Mouse (Mus musculus): Measurements from ENCODE around the gene Phyhd1. TPM values are rescaled to one million over a fixed set of nuclear protein-coding genes. Genes with fewer than 3 reads are reported as not detected.

The Phyhd1 gene
- polyA plus RNA-seq, 1 experiment = 55.9 TPM

DNA sequence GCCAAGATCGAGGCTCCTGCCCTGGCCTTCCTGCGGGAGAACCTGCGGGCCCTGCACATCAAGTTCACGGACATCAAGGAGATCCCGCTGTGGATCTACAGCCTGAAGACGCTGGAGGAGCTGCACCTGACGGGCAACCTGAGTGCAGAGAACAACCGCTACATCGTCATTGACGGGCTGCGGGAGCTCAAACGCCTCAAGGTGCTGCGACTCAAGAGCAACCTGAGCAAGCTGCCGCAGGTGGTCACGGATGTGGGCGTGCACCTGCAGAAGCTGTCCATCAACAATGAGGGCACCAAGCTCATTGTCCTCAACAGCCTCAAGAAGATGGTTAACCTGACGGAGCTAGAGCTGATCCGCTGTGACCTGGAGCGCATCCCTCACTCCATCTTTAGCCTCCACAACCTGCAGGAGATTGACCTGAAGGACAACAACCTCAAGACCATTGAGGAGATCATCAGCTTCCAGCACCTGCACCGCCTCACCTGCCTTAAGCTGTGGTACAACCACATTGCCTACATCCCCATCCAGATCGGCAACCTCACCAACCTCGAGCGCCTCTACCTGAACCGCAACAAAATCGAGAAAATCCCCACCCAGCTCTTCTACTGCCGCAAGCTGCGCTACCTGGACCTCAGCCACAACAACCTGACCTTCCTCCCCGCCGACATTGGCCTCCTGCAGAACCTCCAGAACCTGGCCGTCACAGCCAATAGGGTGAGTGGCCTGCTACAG lies 9.2 kb upstream of the Phyhd1 start:
- no peak for DNase-seq (ENCODE audit: low spot score)

DNA sequence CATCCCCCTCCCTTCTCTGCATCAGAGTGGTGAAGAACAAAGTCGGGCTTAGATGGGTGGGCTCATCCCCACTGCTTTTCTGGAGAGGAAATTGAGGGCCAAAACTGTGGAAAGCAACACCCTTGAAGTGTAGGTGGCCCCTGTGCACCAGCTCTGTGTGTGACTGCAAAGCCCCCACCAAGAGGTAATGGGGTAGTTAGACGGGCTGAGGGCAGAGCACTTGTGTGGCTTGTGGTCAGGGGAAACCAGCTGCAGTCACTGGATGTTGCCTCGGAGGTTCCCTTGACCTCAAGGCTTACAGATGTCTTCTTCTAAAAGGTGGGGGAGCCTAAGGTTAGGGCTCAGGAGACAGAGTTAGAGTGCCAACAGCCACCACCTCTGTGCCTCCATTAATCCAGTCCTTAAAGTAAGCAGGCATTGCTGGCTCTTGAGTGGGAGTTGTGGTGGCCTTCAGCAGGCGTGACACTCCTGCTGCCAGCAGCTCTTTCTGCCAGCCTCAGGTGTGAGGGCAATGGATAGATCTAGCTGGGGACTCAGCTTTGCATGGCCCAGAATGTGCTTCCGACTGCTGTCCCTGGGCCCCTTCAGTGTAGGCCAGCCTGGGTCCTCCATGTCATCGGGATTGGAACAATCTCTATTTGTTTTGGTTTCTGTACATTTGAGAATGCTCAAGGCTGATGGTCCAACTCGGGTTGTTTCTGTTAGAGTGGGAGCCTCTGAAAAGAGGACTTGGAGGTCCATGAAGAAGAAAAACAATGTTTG lies 8.1 kb upstream of the Phyhd1 start:
- no peak for DNase-seq (ENCODE audit: low spot score)

DNA sequence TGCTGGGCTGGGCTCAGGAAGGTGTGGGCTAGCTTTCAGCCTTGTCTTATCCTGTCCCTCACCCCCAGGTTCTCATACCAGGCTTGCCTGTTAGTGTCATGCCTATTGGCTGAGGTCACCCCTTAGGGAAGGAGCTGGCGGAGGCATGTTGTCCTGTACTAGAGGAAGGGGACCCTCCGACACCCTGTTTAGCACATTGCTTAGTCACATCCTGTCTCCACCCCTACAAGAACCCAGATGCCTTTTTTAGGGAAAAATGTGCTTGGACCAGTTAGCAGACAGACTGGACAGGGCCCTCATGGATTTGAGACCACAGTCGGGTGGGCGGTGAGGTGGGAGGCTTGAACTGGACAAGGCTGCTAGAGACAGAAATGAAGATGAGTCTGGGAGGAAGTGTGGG lies 7.4 kb upstream of the Phyhd1 start:
- no peak for DNase-seq (ENCODE audit: low spot score)

DNA sequence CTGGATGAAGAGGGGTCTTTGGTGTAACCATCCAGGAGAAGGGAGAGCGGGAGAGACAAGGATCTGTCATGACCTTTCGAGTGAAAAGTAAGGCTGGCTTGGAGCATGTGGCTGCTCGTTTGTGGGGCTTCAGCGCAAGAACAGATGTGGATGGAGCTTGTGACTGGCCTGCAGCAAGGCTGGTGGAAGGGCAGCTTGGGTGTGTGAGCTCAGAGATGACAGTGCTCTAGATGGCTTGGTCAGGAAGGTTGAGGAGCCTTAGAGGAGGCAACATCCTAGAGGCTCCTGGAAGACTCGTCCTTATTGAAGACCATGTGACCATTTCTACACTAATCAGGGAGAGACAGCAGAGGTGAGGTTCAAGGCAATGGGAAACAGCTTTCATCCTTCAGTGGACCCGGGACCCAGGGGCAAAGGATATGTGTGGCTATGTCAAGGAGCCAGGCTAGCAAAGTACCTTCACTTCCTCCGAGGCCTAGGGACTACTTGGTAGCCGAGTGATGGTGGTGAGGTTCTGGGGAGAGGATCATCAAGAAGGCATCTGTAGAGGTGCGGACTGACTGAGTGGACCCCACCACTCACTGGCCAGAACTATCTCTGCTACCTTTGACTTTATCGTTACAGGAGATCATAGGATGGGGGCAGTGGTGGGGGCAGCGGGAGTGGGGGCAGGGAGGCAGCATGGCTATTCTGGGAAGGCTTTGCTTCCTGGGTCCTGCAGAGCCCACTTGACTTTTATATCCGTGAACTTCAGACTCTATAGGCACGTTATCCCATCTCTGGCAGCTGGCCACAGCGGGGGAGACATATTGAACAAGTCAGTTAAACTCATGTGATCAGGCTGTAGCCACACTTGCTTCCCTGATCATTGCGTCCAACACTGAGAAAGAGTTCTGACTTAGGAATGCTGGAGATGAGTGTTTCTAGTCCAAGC lies 6.6 kb upstream of the Phyhd1 start:
- DNase-seq (ENCODE audit: low spot score) = no peak

DNA sequence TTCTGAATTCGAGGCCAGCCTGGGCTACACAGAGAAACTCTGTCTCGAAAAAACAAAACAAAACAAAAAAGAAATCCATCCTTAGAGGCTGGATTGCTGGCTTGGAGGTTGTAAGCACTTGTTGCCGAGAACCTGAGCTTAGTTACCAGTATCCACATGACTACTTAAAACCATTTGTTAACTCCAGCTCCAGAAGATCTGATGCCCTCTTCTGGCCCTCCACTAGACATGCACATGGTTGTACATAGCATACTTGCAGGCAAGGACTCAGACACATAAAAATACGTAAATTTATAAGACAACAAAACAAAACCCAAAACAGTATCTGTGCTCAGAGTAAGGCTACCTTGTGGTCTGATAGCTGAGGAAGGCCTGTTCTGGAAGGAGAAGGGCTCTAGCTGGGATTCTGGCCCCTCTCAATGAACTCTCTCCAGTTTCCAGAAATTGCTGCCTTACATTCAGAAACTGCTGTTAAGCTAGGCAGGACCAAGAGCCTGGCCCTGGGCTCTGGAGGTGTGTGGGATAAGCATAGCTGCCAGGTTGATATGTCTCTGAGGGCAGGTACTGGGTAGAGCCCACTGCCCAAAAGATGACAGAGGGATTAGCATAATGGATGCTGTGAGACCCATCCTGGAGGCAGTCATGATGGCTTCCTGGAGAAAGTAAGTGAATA lies 4.8 kb upstream of the Phyhd1 start:
- DNase-seq (ENCODE audit: low spot score) = no peak

DNA sequence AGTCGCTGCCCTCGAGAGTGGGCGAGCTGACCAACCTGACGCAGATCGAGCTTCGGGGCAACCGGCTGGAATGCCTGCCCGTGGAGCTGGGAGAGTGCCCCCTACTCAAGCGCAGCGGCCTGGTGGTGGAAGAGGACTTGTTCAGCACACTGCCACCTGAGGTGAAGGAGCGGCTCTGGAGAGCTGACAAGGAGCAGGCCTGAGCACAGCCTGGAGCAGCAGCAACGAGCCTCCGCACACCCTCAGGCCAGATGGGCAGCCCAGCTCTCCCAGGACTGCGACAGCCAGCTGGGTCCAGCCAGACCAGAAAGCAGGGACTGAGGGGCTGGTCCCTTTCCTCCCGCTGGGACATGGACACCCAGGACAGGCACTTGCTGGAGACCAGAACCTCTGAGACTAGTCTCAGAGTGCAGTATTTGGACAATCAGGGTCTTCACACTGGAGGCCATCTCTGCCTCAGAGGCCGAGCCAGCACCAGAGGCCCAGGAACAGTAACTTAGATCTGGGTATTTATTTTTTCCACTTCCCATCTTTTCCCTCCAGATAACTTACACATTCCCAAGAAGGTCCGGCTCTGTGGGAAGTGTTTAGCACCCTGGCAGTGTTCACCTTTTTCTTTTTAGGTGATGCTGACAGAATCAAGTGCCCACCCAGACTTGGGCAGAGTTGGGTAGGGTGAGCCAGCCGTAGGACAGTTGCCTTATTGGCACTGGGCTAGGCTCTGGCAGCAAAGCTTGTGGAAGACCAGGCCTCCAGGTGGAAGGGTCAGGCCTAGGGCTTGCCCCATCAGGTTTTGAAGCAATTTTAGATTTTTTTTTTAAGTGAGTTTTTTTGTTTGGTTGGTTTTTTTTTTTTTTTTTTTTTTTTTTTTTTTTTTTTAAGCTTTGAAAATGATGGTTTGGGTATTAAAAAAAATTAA lies 3.8 kb upstream of the Phyhd1 start:
- no peak for DNase-seq (ENCODE audit: low spot score)

DNA sequence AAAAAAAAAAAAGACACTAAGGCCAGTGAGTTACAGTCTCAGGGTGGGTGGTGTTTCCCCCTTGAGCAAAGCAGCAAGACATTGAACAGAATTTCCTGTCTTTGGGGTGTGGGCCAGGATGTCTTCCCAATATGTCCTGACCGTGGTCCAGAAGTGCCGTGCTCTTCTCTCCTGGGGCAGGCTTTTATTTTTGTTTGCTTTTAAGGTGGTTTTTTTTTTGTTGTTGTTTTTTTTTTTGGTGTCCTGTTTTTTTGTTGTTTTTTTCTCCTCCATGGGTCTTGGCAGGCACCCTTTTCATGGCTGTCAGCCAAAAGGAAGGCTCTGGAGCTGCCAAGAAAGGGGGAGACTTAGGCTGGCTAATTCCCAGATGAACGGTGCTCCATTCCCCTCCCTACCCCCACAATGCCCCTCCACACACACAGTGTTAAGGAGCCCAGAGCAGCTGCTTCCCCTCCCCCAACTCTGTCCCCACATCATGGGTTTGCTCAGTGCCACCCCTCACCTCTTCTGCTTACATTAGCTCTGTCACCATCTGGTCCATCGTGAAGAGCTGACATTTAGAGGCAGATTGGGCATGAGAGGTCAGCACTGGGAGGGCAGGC lies 3.1 kb upstream of the Phyhd1 start:
- DNase-seq (ENCODE audit: low spot score) = no peak

DNA sequence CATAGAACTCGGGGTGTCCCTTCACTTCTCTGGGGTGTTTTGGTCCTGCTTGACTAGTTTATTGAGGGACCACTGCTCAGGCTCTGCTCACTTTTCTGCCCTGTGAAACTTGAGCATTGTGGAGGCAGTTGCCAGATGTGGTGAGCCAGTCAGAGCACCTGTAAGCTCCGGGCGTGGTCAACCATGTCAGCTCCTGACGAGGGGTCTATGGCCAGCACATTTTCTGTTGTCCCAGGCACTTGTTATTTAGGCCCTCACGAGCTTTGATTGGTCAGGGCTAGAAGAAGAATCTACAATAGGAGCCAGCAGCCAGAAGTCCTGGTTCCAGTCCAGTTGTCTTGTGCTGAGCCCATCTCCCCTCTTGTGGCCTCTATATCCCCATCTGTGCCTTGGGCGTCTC lies 2.2 kb upstream of the Phyhd1 start:
- no peak for DNase-seq (ENCODE audit: low spot score)

DNA sequence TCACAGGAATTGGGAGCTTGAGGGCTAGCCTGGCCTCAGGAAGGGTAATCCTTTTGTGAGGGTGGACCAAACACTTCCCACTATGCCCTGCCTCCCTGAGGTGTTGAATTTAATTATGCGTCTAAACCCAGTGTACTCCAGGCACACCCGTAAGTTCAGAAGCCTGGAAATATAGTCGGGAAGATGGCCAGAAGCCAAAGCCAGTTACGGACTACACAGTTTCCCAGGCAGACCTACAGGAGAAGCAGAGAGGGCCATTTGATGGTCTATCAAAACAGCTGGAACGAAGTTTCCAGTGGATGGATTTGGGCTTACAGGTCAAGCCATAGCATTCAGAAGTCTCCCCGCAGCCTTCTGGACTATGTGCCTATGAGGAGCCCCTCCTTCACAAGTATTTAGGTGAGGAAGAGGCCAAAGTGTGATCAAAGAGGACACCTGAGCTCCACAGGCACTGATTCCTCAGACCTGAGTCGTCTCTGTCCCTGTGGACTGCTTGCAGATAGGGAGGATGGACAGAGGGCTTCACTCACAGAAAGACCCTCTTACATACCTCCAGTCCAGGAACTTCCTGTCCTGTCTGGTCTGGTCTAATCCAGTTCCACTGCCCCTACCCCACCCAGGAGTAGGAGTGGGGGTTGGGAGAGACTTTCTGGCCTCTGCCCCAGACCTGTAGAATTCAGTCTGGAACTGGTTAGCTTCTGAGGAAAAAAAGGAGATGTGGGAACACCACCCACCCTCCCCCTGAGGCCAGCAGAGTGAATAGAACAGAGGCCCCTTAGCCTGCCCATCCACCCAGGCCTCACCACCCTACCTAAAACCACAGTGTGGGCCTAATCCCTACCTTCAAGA lies 1.1 kb upstream of the Phyhd1 start:
- no peak for DNase-seq (ENCODE audit: low spot score)

DNA sequence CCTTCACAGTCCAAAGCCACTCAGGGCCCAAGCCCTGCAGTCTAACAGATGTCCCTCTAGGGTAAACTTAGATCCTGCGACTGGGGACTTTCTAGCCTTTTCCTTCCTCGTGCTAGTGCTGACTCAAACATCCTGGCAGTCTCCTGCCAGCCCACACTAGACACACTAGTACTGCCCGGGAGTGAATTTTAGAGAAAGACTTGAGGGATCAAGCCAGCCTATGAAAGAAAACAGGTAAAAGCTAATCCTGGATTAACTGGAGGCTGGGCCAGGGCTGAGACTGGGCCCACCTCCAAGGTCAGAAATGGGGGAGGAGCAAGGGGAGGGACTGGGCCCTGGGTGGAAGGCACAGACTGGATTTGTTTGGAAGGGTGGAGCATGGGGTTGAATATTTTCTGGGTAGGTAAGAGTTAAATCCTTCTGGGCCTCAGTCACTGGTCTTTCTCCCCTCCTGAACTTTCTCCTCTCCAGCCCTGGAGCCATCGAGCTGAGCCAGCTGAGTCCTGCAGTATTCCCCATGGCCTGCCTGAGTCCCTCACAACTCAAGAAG lies 464 bp downstream of the Phyhd1 start:
- DNase-seq (ENCODE audit: low spot score) = no peak

DNA sequence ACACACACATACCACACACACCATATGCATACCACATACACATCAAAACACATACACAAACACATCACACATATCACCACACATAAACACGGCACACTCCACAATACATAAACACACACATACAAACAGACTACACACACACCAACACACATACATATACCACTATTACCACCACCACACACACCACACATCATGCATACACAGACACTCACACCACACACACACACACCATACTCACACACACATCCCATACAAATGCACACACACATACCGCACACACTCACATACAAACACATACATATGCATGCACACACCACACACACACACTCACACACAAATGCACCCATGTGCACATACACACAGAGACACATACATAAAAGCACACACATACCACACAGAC lies 1.5 kb downstream of the Phyhd1 start:
- no peak for DNase-seq (ENCODE audit: low spot score)

DNA sequence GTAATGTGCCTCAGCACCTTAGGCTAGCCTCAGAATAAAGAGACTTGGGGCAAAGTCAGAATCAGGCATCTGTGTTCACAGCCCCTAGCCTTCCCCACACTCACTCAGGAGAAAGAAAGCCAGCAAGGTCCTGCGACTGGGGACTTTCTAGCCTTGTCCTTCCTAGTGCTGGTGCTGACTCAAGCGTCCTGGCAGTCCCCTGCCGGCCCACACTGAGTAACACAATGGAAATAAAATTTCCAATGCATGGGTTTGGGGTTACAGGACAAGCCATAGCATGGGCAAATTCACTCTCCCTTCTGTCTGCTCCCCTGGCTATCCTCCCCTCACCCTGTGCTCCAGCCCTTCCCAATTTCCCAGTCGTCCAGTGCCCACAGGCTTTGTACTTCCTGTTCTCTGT lies 2.4 kb downstream of the Phyhd1 start:
- DNase-seq (ENCODE audit: low spot score) = no peak

DNA sequence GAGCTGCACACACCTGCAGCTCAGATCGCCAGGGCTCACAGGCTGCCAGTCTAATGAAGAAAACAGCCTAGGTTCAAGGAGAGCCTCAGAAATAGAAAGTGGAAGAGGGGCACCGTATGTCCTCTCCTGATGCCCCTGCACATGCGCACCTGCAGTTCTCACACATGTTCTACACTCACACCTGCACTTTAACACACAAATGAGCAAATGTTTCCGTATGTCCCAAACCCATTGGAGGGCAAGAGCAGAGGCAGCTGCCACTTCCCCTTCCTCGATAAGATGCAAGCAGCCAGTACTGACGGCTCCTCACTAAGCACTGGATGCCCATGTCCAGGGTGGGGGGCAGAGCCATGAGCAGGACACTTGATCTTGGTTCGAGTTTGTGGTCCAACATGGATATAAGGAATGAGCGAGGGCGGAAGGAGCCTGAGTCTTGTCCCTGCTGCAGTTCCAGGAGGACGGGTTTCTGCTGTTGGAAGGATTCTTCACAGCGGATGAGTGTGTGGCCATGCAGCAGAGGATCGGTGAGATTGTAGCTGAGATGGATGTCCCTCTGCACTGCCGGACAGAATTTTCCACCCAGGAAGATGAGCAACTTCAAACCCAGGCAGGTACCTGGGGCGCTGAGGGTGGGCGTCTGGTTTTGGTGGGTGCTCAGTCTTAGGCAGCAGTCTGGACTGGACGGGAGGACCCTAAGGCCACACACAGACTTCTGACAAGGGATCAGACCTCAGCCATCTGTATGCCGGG lies 3.4 kb downstream of the Phyhd1 start:
- no peak for DNase-seq (ENCODE audit: low spot score)

DNA sequence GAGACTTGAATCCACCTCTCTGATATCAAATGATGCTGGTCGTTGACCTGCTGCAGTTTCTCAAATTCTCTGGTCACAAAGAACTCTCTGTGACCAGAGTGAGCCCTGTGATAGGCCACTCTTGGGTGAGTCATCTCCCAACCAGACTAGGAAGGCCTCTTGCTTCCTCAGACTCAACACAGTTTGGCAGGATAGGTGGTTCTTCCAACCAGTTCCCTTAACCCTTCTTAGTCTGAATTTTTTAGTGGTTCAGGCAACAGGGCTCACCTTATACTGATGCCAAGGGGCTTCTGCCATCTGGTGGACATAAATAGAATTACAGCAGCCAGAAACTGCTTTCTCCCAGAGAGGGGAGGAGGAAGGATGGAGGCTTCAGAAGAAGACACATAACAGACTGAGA lies 4.1 kb downstream of the Phyhd1 start:
- DNase-seq (ENCODE audit: low spot score) = no peak

DNA sequence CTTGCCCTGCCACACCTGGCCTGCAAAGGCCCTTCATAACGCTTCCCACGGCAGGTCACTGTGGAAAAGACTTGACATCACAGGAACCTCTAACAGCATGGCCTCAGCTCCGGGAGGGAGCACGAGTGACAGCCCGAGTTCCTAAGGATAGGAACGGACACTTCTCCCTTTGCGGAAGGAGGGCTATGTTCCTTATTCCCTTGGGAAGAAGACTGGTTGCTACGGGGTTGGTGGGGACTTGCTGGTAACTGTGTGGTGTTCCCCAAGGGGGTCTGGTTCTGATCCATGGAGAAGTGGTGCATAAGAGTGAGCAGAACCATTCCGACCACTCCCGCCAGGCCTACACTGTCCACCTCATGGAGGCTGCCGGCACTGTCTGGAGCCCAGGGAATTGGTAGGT lies 14.7 kb downstream of the Phyhd1 start, which contains the start of gene Gm28038:
Gm28038 (plus strand) TSS at position 301 of the 400 bp plus-strand sequence.
- no peak for DNase-seq (ENCODE audit: low spot score)

DNA sequence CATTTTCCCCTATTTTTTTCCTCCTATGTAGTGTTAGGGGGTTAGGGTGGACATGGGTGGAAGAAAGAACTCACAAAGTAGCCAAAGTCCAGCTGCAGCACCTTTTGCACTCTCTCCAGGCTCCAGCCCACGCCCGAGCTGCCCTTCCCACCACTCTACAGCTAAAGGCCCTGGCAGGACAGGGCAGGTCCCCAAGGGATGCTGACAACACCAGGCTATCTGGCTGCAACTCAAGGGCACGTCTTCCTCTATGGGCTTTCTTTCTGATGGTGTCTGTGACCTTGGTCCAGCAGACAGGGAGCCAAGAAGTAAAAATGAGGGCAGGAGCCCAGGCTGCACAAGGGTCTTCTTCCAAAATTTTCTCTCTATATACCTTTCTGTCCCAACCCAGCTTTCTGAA lies 15.6 kb downstream of the Phyhd1 start:
- no peak for DNase-seq (ENCODE audit: low spot score)

DNA sequence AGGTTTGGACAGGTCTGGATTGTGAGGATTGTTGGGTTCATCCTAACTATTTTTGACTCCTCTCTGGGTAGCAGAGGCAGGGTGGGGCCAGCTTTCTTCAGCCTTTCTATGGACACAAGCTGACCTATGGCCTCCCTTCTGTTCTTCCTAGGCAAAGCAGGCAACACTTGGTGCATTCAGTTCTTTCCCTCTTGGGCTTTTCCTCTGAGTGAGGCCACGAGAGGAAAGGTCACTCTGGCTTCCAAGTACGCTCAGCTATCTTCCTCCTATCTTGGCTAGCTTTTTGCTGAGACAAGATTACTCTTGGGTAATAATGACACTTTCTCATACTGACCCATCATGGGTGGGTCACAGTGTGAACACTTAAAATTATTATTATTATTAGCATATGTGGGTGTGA lies 17.2 kb downstream of the Phyhd1 start:
- DNase-seq (ENCODE audit: low spot score) = no peak

DNA sequence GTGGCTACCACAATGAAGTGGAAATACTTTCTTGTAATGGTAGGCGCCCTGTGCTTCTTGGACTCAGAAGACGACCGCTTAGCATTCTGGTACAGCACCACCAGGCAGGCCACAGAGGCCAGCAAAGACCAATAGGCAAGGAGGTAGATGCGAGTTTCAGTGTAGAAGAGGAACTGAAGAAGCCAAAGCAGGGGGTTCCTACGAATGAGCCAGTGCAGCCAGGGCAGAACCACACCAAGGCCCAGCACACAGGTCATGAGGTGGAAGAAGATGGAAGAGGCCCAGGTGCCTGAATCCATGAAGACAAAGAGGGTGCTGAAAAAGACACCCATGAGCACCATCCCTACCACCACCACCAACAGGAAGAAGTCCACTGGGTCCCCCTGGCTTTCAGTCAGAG lies 19.0 kb downstream of the Phyhd1 start:
- no peak for DNase-seq (ENCODE audit: low spot score)
